Mouse (Mus musculus) lung, adult 2 months (tissue): ENCODE measurements at regions not wholly inside any gene's neighbourhood (a gene's known extent, or its start where the extent isn't known, plus 50 kb on each side); places are given as distances from the start of the nearest gene placed in this dataset.

ENCODE experiments used
- CTCF ChIP-seq: fragments of 200-500 bp; IDR thresholded peaks from 2 replicates; pipeline ENCODE4 v1.5.1; 2011; ENCODE audit warnings: mild to moderate bottlenecking, low read length, control low read depth; ENCODE audit not compliant: insufficient read depth
- POLR2A ChIP-seq: fragments of 200-500 bp; IDR thresholded peaks from 2 replicates; pipeline ENCODE4 v1.6.1; 2011; ENCODE audit warnings: low read depth, mild to moderate bottlenecking, control low read depth, low read length, borderline replicate concordance; ENCODE audit errors: extremely low read depth

DNA sequence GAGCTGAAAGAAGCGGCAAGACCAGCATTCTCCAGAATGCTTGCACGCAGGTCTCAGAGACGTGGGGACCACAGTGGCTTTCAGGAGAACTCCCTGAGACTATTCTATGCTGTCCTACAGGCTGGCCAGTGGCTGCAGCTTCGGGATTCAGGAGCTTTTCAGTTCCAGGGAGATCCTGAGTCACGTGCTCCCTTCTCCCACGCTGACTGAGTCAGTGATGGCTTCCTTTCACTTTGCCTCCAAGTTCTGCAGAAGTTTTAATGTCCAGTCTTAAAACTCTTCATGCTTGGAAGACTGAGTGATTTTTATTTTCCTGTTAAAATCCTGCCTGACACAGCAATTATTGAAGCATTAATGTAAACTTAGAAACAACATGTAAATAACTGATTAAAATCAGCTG, 190.5 kb upstream of the Tmem45b start:
- TF ChIP-seq CTCF (no peak), POLR2A (no peak)
